Mouse (Mus musculus): ENCODE data around the gene Gm10563.
A peak's percentile ranks its signal among the peaks of the same experiment; 100 is the strongest.
"Not testable (repeated sequence)": the region's sequence is repeated elsewhere in the genome, so short reads cannot be mapped to it uniquely, and the experiment has no call there.

The Gm10563 gene

DNA sequence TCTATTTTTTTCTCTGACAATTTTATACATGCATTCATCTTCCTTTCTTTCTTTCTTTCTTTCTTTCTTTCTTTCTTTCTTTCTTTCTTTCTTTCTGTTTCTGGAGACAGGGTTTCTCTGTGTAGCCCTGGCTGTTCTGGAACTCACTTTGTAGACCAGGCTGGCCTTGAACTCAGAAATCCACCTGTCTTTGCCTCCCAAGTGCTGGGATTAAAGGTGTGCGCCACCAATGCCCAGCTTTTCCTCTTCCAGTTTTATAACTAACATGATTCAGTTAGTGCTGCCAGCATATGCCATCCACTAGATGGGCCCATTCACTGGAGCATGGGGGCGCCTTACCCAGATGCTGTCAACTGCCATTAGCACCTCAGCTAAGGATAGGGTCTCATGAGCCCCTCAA is at the start of gene Gm10563:
Gene Gm10563, minus strand, starts transcription at position 101 of the 400 bp plus-strand sequence.
- DNase-seq = not testable (repeated sequence)

DNA sequence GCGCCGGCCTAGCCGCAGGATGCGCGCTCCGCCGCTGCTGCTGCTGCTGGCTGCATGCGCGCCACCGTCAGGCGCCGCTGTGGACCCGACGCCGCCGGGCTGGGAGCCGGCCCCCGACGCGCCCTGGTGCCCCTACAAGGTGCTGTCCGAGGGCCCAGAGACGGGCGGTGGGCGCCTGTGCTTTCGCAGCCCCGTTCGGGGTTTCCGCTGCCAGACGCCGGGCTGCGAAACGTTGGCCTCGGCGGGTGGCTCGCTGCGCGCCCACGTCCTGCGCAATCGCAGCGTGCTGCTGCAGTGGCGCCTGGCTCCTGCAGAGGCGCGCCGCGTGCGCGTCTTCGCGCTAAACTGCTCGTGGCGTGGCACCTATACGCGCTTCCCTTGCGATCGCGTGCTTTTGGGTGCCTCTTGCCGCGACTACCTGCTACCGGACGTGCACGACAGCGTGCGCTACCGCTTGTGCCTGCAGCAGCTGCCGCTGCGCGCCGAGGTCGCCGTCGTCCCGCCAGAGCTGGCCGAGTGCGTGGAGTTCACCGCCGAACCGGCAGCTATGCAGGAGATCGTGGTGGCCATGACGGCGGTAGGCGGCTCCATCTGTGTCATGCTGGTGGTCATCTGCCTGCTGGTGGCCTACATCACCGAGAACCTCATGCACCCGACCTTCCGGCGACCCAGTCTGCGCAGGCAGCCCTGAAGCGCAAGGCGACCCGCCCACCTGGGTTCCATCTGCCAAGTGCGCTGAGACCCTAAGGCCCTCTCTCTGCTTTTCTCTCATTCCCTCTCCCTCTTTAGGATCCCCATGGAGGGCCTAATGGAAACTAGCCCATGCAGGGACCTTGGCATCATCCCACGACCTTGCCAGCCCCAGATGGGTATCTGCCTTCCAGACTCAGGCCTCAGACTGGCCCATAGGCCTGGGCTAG is 49.5 kb upstream of the Gm10563 start:
- peak; percentile 36 for DNase-seq

DNA sequence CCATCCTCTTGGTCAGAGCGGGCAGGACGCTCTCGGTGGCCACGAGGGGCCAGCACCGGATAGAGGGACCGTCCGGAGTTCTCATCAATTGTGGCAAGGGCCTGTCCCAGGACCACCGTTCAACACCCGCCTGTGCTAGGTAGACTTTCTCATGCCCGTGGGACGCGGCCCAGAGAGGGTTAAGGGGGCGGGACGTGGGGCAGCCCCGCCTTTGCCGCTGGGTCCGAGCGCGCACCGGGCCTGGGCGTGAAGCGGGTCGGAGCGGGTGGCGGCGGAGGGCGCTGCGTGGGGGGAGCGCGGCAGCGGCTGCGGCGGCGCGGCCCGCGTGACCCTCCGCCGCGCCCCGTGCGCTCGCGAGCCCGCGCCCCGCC is 48.9 kb upstream of the Gm10563 start, which contains the start of gene Fndc10:
Gene Fndc10, plus strand, starts transcription at position 232 of the 371 bp plus-strand sequence.
- DNase-seq = peak; percentile 60

DNA sequence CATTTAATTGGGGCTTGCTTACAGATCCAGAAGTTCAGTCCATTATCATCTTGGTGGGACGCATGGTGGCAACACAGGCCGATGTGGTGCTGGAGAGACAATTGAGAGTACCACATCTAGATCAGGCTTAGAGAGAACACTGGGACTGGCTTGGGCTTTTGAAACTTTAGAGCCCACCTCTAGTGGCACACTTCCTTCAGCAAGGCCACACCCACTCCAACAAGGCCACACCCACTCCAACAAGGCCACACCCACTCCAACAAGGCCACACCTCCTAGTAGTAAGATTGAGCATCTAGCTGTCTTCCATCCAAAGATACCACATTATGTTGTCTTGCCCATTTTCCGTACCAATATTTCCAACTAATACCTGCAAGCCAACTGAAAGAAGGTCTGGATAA is 47.2 kb upstream of the Gm10563 start:
- DNase-seq = no peak

DNA sequence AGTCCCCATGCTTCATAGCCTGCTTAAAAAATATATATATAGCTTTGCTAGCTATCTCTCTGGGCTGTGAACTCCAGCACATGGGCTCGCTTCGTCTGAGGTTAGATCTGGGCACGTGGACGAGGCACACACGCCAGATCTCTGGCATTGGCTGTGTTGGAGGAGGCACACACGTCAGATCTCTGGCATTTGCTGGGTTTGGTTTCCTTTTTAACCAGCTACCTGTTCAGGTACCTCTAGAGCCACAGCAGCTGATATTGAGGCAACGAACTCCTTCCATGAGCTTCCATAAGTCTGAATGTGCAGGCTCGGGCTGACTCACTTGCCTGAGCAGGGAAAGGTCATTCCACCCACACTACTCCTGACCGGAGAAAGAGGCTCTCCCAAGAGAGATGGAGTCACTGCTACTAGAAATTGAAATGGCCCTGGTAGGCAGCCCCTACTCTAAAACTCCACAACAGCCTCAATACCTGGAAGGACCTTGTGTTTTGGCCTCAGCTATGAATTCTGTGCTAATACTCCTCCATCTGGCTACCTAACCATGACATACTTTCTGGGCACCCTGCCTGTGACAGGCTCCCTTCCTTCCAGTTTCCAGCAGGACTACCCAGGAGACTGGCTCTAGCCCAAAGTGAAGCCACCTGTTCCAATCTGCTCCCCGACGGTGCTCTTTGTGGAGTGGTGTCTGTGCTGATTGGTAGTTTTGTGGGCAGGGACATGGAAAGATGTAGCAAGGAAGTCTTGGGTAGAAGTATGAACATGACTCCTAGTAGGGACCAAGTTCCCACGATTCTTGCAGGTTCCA is 45.6 kb upstream of the Gm10563 start:
- no peak for DNase-seq

DNA sequence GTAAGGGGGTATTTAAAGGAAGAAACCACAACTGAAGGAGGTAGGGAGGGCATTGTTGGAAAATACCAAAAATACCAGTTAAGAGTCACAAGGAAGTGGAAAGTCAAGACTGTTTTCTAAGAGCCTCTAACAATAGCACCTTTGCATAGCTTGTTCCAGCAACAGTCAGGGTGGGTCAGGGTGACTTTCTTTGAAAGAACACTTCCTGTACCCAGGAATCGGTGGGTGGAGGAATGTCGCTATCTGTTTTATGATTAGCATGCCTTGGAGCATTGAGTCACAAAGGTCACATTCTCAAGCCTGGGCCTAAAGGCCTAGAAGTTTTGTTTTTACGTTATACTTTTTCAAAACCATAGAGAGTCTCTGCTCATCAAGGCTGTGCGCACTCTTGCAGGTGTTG is 42.6 kb upstream of the Gm10563 start:
- DNase-seq = not testable (repeated sequence)

DNA sequence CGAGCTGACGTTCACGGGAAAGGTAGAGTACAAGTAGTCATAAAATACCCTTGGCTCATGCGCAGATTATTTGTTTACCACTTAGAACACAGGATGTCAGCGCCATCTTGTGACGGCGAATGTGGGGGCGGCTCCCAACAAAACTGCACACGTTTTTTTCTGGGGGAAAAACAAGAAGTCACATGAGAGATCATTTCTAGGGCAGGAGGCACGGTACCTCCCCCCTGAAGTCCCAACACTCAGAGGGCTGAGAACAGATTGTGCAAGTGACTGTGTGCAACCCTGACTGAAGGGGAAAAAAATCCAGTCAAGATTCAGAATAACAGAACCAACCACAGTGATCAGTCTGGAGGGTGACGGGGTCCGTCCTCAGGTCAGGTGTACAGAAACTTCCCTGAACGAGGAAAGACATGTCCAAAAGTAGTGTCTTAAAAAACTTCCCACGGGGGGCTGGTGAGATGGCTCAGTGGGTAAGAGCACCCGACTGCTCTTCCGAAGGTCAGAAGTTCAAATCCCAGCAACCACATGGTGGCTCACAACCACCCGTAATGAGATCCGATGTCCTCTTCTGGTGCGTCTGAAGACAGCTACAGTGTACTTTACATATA is 38.6 kb upstream of the Gm10563 start:
- not testable (repeated sequence) for DNase-seq

DNA sequence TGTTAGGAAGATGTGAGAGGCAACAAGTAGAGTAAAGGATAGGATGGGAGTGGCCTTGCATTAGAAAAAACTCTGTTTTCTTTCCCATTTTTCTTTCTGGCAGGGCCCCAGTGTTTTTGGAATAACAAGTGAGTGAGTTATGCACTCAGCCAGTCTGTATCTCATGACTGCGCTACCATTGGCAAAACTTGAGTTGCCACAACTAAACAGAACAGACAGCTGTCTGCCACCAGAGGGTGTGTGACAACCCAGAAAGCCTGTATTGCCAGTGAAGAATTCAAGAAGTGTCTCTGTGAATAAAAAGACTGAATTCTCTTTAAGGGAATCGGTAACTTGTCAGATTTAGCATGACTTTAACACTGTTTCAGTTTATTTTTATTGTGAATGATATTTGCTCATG is 30.8 kb upstream of the Gm10563 start:
- DNase-seq = peak; percentile 35

DNA sequence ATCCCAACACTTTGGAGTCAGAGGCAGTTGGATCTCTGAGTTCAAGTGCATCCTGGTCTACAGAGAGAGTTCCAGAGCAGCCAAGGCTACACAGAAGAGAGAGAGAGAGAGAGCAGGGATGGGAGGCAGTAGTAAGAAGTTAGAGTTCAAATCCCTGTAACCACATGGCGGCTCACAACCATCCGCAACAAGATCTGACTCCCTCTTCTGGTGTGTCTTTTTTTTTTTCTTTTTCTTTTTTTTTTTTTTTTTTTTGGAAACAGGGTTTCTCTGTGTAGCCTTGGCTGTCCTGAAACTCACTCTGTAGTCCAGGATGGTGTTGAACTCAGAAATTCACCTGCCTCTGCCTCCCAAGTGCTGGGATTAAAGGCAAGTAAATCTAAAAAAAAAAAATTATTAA is 26.9 kb upstream of the Gm10563 start:
- DNase-seq = no peak

DNA sequence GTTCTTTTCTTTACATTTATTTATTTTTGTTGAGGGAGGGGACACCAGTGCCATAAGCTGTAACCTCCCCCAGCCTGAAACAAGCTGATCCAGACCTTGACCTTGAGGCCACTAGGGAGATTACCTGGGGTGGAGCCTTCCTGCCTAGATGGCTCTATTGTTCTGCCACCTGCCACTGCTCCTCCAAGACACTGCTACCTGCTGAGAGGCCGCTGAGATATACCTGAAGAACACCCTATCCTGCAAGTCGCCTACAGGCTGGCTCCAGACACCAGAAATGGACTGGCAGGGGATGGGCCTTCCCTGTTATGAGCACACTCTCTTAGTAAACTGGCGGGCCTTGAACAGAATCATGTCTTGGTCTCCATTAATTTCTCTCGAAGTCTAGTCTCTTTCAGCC is 25.0 kb upstream of the Gm10563 start:
- not testable (repeated sequence) for DNase-seq

DNA sequence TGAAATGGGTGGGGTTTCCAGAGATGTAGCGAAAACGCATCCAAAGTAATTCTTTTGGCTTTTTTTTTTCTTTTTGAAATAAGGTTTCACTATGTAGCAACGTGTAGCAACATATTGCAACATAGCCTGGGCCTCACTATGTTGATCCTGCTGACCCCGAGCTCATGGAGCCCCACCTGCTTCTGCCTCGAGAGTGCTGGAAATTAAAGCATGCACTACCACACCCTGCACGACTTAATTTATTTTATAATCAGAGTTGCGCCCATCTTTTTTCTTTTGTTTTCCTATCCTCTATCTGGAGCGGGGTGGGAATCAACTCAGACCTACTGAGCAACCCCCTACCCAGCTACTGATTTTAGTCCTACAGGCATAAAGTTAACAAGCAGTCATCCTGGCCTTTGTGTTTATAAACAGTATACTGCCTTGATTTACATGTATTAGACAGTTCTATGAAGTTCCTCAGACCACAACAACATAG is 24.4 kb upstream of the Gm10563 start:
- DNase-seq = no peak

DNA sequence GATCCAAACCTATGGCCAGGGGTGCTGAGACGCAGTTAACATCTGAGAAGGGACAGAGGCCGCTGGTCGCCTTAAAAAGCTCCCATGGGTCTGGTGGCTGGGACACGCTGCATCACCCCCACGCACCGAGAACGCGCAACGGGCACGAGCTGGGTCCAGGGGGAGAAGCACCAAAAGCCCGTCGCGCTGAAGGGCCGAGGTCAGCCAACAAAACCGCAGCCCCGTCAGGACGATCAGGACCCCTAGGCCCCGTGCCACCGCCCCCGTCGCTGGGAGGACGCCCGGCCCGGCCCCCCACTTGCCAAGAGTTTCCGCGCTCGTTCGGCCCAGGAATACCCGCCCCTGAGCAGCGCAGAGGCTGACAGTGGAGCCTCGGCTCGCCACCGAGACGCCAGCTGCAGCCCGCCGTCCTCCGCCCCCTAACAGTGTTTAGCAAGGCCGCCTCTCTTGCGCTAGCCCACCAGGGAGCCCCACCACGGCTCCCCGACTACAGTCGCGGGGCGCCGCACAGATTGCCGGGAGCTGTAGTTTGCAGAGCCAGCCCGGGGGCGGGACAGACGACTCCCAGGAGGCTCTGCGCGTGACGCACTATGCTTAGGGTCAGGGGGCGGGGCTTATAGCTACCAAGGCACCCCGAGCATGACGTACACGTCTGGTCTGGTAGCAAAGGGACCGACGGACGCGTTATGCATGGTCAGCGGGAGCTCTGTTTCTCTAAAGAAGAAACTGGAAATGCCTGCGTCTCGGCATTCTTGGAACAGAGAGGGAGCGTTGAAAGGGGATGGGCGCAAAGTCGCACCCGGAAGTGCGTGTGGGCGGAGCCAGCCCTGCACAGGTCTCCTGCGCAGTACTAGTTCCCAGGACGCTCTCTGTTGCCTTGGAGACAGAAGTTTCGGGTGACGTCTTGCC is 23.7 kb upstream of the Gm10563 start, which contains the start of gene Mib2:
Gene Mib2, minus strand, starts transcription at position 510 of the 909 bp plus-strand sequence.
- DNase-seq = peak; percentile 97

DNA sequence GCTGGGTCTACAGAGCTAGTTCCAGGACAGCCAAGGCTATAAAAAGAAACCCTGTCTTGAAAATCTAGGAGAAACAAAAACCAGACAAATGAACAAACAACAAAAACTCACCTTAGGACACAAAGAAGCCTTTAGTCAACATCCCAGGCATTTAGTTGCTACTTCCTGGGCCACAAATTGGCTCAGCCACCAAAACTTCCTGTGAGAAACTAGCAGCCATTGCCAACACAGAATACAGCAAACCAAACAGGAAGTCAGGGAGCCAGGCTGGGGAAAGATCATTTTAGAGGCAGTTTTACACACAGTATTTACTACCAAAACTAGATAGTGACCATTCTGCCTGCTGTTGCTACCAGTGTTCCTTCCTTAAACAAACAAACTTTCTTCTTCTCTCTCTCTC is 21.7 kb upstream of the Gm10563 start:
- no peak for DNase-seq

DNA sequence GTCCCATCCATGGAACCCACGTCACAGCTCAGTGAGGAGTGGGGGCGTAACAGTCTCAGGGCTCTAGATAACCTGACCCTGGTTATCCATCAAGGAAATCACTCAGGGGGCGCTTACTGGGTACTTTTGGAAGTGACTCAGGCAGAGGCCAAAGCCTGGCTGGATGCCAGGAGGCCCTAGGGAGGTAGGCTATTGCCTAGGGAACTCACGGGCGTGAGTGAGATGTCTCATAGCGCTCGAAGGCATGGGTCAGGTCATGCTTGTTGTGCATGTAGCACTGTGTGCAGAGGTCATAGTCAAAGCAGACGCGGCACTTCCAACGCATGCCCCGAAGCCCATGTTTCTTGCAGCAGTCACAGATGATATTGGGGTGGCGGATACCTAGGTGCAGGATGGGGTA is 15.4 kb upstream of the Gm10563 start:
- no peak for DNase-seq

DNA sequence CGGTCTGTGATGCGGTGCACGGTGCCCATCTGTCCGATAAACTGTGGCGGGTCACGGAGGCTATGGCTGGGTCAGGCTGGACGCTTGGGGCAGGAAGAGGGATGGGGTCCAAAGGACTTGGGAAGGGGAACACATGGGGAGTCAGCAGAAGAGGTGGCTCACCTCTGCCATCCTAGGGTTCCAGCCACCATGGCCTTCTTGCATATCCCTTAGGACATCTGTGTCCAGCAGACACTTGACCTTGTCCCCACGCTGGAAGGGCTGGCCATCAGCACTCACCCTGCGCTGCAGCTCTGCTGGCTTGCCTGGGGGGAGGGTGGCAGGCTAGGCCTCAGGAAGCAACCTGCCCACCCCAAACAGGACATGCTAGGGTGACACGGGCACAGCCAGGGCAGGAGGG is 13.8 kb upstream of the Gm10563 start:
- no peak for DNase-seq

DNA sequence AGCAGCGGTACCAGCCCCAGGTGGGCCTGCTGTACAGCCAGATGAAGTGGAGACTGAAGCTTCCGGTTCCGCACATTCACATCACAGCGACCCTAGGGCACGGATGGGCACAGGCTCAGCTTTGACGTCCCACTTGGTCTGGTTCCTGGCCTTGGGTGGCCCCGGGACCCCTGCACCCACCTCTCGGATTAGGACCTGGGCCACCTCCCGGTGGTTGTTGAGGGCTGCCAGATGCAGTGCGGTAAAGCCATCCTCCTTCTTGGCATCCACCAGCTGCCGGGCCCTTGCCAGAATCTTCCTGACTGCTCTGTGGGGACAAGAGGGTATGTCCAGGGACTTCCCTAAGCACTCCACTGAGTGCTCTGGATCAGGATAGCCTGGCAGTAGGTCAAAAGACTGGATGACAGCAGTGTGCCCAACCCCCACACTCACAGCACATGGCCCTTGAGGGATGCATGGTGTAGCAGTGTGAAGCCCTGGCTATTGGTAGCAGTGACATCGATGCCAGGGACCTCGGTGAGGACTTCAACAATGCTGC is 11.1 kb upstream of the Gm10563 start:
- no peak for DNase-seq

DNA sequence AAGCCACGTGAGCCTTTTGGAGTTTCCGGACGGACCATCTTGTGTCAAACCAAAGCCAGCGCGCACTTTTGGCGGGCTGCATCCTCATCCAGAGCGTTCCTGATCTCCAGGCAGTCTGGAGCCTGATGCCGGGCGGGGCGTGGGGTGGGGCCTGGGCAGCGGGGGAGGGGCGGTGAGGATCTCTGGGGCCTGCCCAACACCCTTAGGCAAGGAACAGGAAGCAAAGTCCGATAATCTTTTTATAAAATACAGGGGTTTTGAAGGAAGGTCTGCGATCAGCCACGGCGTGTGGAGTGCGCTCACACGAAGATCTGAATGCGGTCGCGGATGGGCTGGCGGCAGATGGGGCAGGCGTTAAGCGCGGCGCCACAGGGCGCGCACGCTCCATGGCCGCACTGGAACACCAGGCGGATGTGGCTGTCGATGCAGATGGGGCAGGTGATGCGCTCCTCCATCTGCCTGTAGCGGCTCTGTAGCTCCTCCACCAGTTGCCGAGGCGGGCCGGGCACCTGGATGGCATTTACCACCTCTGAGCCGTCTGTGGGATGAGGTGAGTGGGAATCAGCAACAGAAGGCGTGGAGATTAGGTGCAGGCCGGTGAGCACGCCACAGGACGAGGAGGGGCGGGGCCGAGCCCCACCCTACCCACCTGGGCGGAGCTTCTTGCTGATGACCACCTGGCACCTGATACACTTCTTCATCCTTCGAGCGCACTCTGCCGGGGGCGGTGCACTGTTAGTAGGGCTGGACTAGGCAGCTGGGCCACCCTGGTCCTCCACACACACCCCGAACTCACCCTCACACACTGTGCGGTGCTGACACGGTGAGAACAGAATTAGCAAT is 9.5 kb upstream of the Gm10563 start:
- peak; percentile 62 for DNase-seq

DNA sequence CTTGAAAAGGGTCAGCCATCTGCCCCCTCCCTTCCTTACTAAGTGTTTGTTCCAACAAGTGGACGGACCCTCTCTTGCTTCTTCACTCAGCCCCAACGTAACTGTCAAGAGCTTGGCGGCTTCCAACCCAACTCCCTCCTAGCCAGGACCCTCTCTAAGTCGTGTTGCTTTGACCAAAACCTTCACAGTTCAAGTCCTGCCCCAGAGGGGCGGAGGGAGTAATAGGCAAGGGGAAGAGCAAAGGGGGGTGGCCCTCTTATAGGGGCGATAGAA is 8.9 kb upstream of the Gm10563 start:
- no peak for DNase-seq

DNA sequence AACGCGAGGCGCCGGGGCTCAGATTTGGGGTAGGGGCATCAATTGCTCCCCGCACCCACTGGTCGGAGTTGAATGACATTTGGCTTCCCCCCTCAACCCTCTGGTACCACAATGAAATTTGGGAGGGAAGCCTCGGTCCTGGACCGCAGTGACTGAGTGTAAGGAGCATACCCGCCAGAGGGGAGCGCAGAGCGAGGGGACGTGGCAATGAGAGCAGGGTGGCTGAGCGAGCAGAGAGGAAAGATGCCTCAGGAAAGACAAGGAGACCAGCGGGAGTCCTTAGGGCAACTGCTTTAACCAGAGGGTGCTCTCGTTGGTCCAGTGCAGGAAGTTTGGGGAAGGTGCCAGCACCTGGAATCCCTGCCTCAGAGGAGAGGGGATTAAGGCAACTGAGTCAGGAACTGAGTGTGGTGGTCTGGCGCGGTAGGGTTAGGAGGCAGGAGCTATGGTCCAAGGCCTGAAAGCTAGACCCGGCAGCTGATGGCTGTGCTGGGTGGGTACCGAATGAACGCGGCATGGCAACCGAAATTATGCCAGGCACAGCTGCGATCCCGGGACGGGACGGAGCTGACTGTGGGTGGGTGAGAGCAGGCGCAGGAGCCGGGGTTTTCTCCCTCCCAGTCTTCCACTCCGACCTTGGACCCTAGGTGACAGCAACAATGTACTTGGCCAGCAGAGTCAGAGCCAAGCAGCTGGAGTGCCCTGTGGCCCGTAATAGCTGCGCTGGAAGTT is 8.4 kb upstream of the Gm10563 start:
- peak; percentile 28 for DNase-seq

DNA sequence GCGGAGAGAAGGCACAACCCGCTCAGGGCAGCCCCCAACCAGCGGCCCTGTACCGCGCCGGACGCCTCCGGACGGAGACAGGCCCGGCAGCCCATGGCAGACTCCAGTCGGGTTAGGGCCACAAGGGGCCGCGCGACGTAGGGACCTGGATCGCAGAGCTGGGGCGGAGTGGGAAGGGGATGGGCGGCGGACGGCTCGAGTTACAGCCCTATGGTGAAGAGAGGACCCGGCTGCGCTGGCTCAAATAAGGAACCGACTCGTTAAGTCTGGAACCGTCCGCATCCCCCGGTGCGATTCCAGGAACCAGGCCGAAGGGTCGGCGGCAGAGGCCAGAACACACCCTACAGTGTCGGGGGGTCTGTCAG is 7.9 kb upstream of the Gm10563 start, which contains the start of gene Mmp23:
Gene Mmp23, minus strand, starts transcription at position 299 of the 365 bp plus-strand sequence.
- peak; percentile 43 for DNase-seq

Data from lung, postnatal 14 days (tissue).